Mouse (Mus musculus) kidney, embryonic 16.5 days (tissue): ENCODE results near the gene Ppargc1a. TPM values are rescaled to one million over a fixed set of nuclear protein-coding genes. Genes with fewer than 3 reads are reported as not detected.

Source experiments
- ATAC-seq: fragments of 200-750 bp; cut with Nextera tagmentation; 2 replicates; pipeline ENCODE4 v1.8.0; 2017; ENCODE audit warnings: moderate TSS enrichment; ENCODE audit not compliant: low FRiP score, low TSS enrichment
- H3K27ac ChIP-seq: fragments of 300-500 bp; sonication (generic); 2 replicates; pipeline ENCODE4 v1.5.1; 2014; ENCODE audit warnings: low read length
- H3K27me3 ChIP-seq: fragments of 300-500 bp; sonication (generic); 2 replicates; pipeline ENCODE4 v1.6.1; 2014; ENCODE audit warnings: low read length, control low read depth, mixed read lengths; ENCODE audit not compliant: insufficient read depth
- H3K36me3 ChIP-seq: fragments of 300-500 bp; sonication (generic); 2 replicates; pipeline ENCODE4 v1.6.1; 2014; ENCODE audit warnings: low read length, control low read depth, mixed read lengths; ENCODE audit not compliant: insufficient read depth
- H3K4me1 ChIP-seq: fragments of 300-500 bp; sonication (generic); 2 replicates; pipeline ENCODE4 v1.6.1; 2014; ENCODE audit warnings: low read length, control low read depth, mixed read lengths; ENCODE audit not compliant: insufficient read depth
- H3K4me2 ChIP-seq: fragments of 300-500 bp; sonication (generic); replicated peaks from 2 replicates; pipeline ENCODE4 v1.6.1; 2014; ENCODE audit warnings: low read depth, low read length
- H3K4me3 ChIP-seq: fragments of 300-500 bp; sonication (generic); 2 replicates; pipeline ENCODE4 v1.5.1; 2014; ENCODE audit warnings: mild to moderate bottlenecking, low read length
- H3K9ac ChIP-seq: fragments of 300-500 bp; sonication (generic); replicated peaks from 2 replicates; pipeline ENCODE4 v1.6.1; 2014; ENCODE audit warnings: low read length
- H3K9me3 ChIP-seq: fragments of 300-500 bp; sonication (generic); 2 replicates; pipeline ENCODE4 v1.6.1; 2016; ENCODE audit warnings: low read length, control low read depth
- WGBS: fragments of 180-500 bp; shearing (Covaris S2); extraction: QIAGEN DNeasy Blood & Tissue Kit; methylation state at CpG from one replicate; pipeline ENCODE4 v1.1.7; 2014; 5-methylcytosine and 5-hydroxymethylcytosine counted together
- polyA plus RNA-seq: library from polyadenylated mRNA; unstranded; fragments of >200 nt; fragmentation: Nextera tagmentation; extraction: Ambion mirVana; gene quantifications from 2 replicates; pipeline ENCODE4 v1.2.1, GENCODE M21; 2015

The Ppargc1a gene
- polyA plus RNA-seq, 1 experiment from 2014 or later, result 24.5 TPM

DNA sequence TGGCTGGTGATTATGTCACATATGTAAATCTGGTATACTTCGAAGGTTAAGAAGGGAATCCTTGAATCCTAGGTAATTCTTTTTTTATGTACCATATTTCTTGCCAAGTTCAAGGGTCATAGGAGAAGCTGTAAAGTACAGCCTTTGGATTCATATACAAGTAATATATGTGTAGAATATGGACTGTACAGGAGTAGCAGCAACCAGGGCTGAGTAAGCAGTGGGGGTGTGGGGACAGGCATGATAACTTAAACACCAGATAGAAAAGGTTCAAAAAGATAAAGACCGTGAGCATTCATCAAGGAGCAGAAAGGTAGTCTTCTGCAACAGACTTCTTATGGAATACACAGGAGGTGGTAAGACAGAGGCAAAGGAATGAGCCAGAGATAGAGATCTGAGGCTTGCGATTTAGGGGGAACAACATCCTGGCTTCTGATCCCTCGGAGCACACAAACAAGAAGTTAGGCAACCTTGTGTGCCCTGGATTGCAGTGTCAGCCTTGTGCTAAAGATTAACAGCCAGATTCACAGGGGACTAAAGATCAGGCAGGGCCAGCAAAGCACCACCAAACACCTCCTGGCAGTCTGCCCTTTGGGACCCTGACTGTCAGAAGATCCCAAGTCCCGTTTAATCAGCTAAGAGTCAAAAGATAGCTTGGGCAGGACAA lies 39.9 kb downstream of the Ppargc1a start:
- Histone ChIP-seq H3K36me3 (no peaks in the 10 kb centered on the region), H3K4me1 (peaks cover 4% of the 10 kb centered on the region; the same call in 1 of the 2 replicates), H3K4me2 (no peak overlapping the region), H3K4me3 (no peak overlapping the region), H3K27me3 (no peaks in the 10 kb centered on the region), H3K27ac (peak overlapping the region; percentile 66; the same call in 1 of the 2 replicates), H3K9ac (no peak overlapping the region), H3K9me3 (no peaks in the 10 kb centered on the region)
- ATAC-seq, result peak; percentile 75; the same call in 1 of the 2 replicates
- WGBS, result 60% methylated on average over 5 of the region's 5 CpGs

DNA sequence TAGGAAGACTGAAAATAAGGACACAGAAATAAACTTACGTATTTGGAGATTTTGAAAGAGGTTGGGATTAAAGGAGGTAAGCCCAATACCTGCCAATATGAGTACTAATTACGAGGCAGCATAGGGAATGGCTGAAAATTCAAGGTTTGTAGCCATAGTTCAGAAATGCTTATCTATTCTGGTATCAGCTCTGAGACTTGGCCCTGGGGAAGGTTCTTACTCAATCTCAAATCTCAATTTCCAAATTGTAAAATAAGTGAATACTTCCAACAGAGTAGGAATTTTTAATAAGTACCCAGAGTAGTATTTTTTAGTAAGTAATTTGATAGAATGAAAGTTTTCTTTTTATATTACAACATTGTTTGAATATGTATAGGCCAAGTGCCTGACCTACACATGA lies 41.7 kb downstream of the Ppargc1a start:
- Histone ChIP-seq H3K9ac (no peak overlapping the region), H3K4me1 (peaks cover 4% of the 10 kb centered on the region; the same call in 1 of the 2 replicates), H3K4me3 (no peak overlapping the region), H3K27me3 (no peaks in the 10 kb centered on the region), H3K36me3 (no peaks in the 10 kb centered on the region), H3K4me2 (no peak overlapping the region), H3K27ac (no peak overlapping the region), H3K9me3 (no peaks in the 10 kb centered on the region)
- ATAC-seq, result no peak
- WGBS, result 93% methylated on average over 2 of the region's 2 CpGs

GRCm38 (mm10) chr5:51520807-51521206 lies 46.7 kb downstream of the Ppargc1a start:
- WGBS, result 78% methylated on average over 3 of the region's 3 CpGs
- Histone ChIP-seq H3K4me2 (no peak overlapping the region), H3K27ac (no peak overlapping the region), H3K9ac (no peak overlapping the region), H3K9me3 (no peaks in the 10 kb centered on the region), H3K36me3 (no peaks in the 10 kb centered on the region), H3K4me1 (0 out of 2 replicates have a peak, but pooled peaks cover 3% of the 10 kb centered on the region), H3K4me3 (no peak overlapping the region), H3K27me3 (no peaks in the 10 kb centered on the region)
- ATAC-seq, result no peak

- Histone ChIP-seq H3K4me2 (no peak overlapping the region), H3K36me3 (no peaks in the 10 kb centered on the region), H3K9ac (no peak overlapping the region), H3K27me3 (no peaks in the 10 kb centered on the region), H3K9me3 (no peaks in the 10 kb centered on the region), H3K27ac (no peak overlapping the region), H3K4me3 (no peak overlapping the region), H3K4me1 (0 out of 2 replicates have a peak, but pooled peaks cover 3% of the 10 kb centered on the region)
- 50% methylated on average over 6 of the region's 6 CpGs for WGBS
- ATAC-seq, result no peak
Measured at GRCm38 (mm10) chr5:51517440-51518187, 49.9 kb downstream of the Ppargc1a start.

DNA sequence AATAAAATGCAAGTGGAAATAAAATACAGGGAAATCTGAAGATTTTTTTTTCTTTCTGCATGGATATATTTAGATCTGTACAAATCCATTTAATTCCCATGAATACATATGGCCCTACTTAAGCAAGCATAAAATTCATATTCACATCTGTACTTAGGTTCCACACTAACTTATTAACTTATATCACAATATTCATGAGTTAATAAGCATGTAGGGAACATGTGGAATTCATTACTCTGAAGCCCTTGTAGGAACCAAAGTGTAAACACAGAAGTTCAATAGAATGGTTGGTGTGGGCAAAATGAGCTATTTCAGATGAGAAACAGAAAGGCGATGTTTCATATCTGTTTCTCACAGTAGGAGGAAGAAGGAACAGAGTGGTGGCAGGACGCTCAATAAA lies 62.9 kb downstream of the Ppargc1a start:
- WGBS, result 89% methylated on average over 2 of the region's 2 CpGs
- H3K27me3 ChIP-seq, result no peaks in the 10 kb centered on the region
- H3K27ac ChIP-seq, result no peak overlapping the region
- no peak for ATAC-seq
- no peaks in the 10 kb centered on the region for H3K9me3 ChIP-seq
- no peak overlapping the region for H3K4me3 ChIP-seq
- H3K36me3 ChIP-seq, result no peaks in the 10 kb centered on the region
- no peak overlapping the region for H3K9ac ChIP-seq
- no peaks in the 10 kb centered on the region for H3K4me1 ChIP-seq
- H3K4me2 ChIP-seq, result no peak overlapping the region

DNA sequence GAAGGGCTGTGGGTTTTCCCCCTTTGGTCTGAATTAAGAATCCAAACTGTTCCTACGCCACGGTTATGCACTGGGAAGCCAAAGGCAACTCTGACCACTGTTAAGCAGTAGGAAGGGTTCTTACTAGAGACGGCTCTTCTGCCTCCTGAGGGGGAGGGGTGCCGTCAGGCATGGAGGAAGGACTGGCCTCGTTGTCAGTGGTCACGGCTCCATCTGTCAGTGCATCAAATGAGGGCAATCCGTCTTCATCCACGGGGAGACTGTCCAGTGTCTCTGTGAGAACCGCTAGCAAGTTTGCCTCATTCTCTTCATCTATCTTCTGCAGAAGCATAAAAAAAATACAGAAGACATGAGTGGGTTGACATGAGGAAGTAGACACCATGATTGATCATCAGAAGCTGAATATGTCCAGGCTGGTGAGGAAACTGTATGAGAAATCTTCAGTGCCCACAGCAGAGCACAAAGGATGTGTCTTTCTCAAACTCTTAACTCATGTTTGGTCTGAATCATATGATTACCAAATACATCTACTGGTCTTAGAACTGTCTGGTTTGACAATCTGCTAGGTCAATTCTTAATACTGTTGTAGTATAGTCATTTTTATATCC lies 69.5 kb downstream of the Ppargc1a start:
- H3K27ac ChIP-seq, result no peak overlapping the region
- H3K27me3 ChIP-seq, result no peaks in the 10 kb centered on the region
- WGBS, result 37% methylated on average over 9 of the region's 9 CpGs
- H3K4me3 ChIP-seq, result no peak overlapping the region
- no peak overlapping the region for H3K4me2 ChIP-seq
- H3K9ac ChIP-seq, result no peak overlapping the region
- no peaks in the 10 kb centered on the region for H3K36me3 ChIP-seq
- H3K4me1 ChIP-seq, result no peaks in the 10 kb centered on the region
- H3K9me3 ChIP-seq, result no peaks in the 10 kb centered on the region
- ATAC-seq, result 0 out of 2 replicates have a peak, but pooled peaks have one; percentile 15

GRCm38 (mm10) chr5:51495446-51495845 lies 72.1 kb downstream of the Ppargc1a start:
- Histone ChIP-seq H3K9me3 (no peaks in the 10 kb centered on the region), H3K4me3 (peak overlapping the region; percentile 17), H3K4me1 (no peaks in the 10 kb centered on the region), H3K27ac (no peak overlapping the region), H3K4me2 (peak overlapping the region; percentile 47), H3K9ac (no peak overlapping the region), H3K36me3 (no peaks in the 10 kb centered on the region), H3K27me3 (no peaks in the 10 kb centered on the region)
- no peak for ATAC-seq
- WGBS, result 47% methylated on average over 6 of the region's 6 CpGs

DNA sequence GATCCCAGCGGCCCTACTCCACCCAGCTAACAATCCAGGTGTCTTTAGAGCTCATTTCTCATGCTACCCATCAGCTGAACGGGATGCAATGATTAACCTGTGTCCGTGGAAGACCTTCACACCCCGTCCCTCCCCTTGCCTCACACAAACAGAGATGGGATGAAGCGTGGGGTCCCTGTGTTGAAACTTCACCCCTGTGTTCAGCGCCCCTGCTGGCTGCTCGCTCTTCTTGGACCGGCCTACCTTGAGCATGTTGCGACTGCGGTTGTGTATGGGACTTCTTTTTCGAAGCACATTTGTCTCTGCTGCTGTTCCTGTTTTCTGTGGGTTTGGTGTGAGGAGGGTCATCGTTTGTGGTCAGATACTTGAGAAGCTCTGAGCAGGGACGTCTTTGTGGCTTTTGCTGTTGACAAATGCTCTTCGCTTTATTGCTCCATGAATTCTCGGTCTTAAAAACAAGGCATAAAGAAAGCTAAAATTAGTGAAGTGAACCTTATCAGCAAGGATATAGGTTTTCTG lies 73.1 kb downstream of the Ppargc1a start:
- Histone ChIP-seq H3K4me3 (no peak overlapping the region), H3K9me3 (no peaks in the 10 kb centered on the region), H3K9ac (no peak overlapping the region), H3K36me3 (no peaks in the 10 kb centered on the region), H3K4me1 (no peaks in the 10 kb centered on the region), H3K27me3 (no peaks in the 10 kb centered on the region), H3K27ac (no peak overlapping the region), H3K4me2 (peak overlapping the region; percentile 47)
- ATAC-seq, result peak; percentile 67; the same call in 1 of the 2 replicates
- 42% methylated on average over 15 of the region's 15 CpGs for WGBS

- Histone ChIP-seq H3K9ac (no peak overlapping the region), H3K4me1 (peaks cover 11% of the 10 kb centered on the region; the same call in 1 of the 2 replicates), H3K4me3 (no peak overlapping the region), H3K9me3 (no peaks in the 10 kb centered on the region), H3K4me2 (no peak overlapping the region), H3K36me3 (no peaks in the 10 kb centered on the region), H3K27me3 (no peaks in the 10 kb centered on the region), H3K27ac (no peak overlapping the region)
- ATAC-seq, result no peak
- 82% methylated on average over 1 of the region's 1 CpGs for WGBS
Measured at GRCm38 (mm10) chr5:51483768-51484167, 83.8 kb downstream of the Ppargc1a start.
